Mouse (Mus musculus) CH12.LX (cell line): Measurements from ENCODE around the gene Tspan4.

Experiments
- CTCF ChIP-seq, 2 experiments: IDR thresholded peaks in 1 of 2; conservative IDR thresholded peaks in 1 of 2; 2 replicates each; pipeline ENCODE4 v1.5.1; 2011 to 2012; ENCODE audit warnings: low read depth in 2 of 2, low read length in 2 of 2, improper control_type of control experiment in 1 of 2, inconsistent platforms in 1 of 2, mild to moderate bottlenecking in 1 of 2, moderate library complexity in 1 of 2
- EP300 ChIP-seq: IDR thresholded peaks from 2 replicates; pipeline ENCODE4 v1.6.1; 2011; ENCODE audit warnings: low read length, improper control_type of control experiment
- GABPA ChIP-seq: IDR thresholded peaks from 2 replicates; pipeline ENCODE4 v1.6.1; 2012; ENCODE audit warnings: low read depth, low read length, improper control_type of control experiment, inconsistent platforms; ENCODE audit not compliant: insufficient replicate concordance
- MYC ChIP-seq: IDR thresholded peaks from 2 replicates; pipeline ENCODE4 v1.6.1; 2011; ENCODE audit warnings: low read depth, mild to moderate bottlenecking, improper control_type of control experiment, low read length

DNA sequence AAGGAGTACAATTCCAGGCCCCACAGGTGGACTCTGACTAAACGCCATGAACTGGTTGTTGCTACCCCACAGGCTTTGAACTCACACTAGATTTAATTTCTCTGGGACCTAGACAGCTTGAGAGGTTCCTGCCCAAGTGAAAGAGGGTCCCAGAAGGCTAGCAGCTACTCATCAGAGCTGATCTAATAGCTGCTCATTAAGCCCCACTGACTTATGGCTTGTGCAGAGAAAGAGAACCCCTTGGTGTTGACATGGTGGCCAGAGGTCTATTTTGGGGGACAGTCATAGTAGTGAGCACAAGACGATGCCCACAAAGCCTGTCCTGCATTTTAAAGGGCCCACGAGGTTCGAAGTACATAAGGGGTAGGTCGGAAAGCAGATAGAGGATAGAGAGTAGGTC is 880 bp upstream of the Tspan4 start:
- no peak for TF ChIP-seq EP300
- no peak for TF ChIP-seq CTCF (conservative IDR thresholded peaks at IDR 0.05 in 1 of 2, IDR thresholded peaks at IDR 0.05 in 1 of 2; ENCODE audit: low read depth in 2 of 2, low read length in 2 of 2)
- TF ChIP-seq MYC: no peak
- no peak for TF ChIP-seq GABPA
